Mouse (Mus musculus): ENCODE data around the gene Etfa.

DNA sequence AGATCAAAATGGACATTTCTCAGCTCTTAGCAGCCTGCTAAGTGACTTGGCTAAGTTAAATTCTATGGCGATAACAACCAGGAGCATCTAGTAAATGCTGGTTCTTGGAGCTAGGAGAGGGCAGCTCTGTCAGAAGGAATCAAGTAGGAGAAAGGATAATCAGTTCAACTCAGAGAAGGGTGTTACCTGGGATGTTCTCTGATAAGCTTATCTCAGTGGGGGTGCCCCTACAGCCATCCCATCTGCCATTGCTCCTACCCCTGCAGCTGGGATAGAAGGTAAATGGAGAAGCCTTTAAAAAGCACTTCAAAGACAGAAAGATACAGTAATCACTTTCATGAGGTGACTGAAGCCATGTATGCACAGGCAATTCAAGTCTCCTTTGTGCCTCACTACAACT is 59.1 kb downstream of the Etfa start:
- TF ChIP-seq CTCF (IDR thresholded peaks at IDR 0.05; ENCODE audit: low read depth): no peak
- no peak for TF ChIP-seq EP300 (IDR thresholded peaks at IDR 0.05; ENCODE audit: low read depth)
